Mouse (Mus musculus): Measurements from ENCODE around the gene Zc3hav1. TPM values are rescaled to one million over a fixed set of nuclear protein-coding genes. Genes with fewer than 3 reads are reported as not detected.

The Zc3hav1 gene
- polyA plus RNA-seq, 1 experiment from 2014 or later = 18.1 TPM

DNA sequence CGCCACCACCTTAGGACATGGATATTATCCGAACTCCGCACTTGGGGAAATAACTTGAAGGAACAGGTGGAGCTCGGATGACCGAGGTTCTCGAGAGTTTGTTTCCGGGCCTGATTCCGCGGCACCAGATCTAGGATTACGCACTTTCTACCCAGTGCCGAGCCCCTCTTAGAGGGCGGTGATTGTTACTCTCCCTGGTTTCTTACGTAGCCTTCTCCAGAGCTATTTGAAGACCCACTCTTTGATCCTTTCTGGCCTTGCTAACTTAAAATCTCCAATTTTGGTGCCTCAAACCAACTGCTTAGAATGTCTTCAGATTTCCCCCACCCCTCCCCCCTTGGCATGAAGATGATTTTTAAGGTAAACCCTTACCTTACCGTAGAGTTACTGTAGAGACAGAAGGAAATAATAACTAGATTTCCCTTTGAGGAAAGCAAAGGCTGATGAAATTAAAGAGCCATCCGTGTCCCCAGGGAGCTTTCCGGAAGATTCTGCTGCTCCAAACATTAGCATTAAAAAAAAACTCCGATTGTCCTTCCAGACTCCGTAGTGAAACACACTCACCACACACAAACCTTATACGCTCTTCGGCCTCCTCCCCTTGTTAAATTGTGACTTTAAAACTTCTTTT, 435 bp upstream of the Zc3hav1 start:
- Histone ChIP-seq H3K4me2 (replicated peaks; ENCODE audit: low read depth, low read length) (peak overlapping the region; percentile 77), H3K4me1 (ENCODE audit: insufficient read depth, low read depth, low read length) (peaks cover 7% of the 10 kb centered on the region; the same call in 1 of the 2 replicates), H3K9me3 (ENCODE audit: low read length) (no peaks in the 10 kb centered on the region), H3K36me3 (ENCODE audit: insufficient read depth, low read length) (no peaks in the 10 kb centered on the region), H3K27ac (ENCODE audit: low read length) (peak overlapping the region; percentile 89), H3K27me3 (replicated peaks; ENCODE audit: insufficient read depth, low read length) (no peaks in the 10 kb centered on the region), H3K4me3 (ENCODE audit: low read depth, low read length) (peak overlapping the region; percentile 66), H3K9ac (replicated peaks; ENCODE audit: low read depth) (peak overlapping the region; percentile 76)
- ATAC-seq (no peak; the same call in 1 of the 2 replicates), DNase-seq (ENCODE audit: low spot score) (no peak)
- 4% methylated on average over 20 of the region's 20 CpGs for WGBS
- TF ChIP-seq EP300 (IDR thresholded peaks at IDR 0.05) (no peak), CTCF (IDR thresholded peaks at IDR 0.05) (no peak)

DNA sequence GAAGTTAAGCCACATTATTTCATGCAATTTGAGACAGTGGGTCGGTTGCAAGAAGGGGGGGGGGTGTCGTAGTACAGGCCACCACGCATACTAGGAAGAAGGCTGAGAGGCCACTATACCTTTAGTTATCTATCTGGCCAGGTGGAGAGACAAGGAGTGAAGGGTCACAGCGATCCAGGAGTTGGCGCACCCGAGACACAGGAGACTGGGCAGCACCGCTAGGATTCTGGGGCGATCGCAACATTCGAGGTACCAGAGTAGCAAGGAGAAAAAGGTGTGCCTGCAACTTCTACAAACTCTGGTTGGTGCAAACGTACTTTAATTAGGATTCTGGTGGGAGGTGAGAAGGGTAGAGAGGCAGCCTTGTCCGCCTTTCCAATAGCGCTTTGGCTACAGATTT, 1.2 kb downstream of the Zc3hav1 start:
- ATAC-seq = no peak
- TF ChIP-seq CTCF (IDR thresholded peaks at IDR 0.05) (no peak), EP300 (IDR thresholded peaks at IDR 0.05) (no peak)
- Histone ChIP-seq H3K27ac (ENCODE audit: low read length) (peak overlapping the region; percentile 89; the same call in 1 of the 2 replicates), H3K4me2 (replicated peaks; ENCODE audit: low read depth, low read length) (peak overlapping the region; percentile 77), H3K9ac (replicated peaks; ENCODE audit: low read depth) (peak overlapping the region; percentile 76), H3K27me3 (replicated peaks; ENCODE audit: insufficient read depth, low read length) (no peaks in the 10 kb centered on the region), H3K9me3 (ENCODE audit: low read length) (no peaks in the 10 kb centered on the region), H3K36me3 (ENCODE audit: insufficient read depth, low read length) (no peaks in the 10 kb centered on the region), H3K4me1 (ENCODE audit: insufficient read depth, low read depth, low read length) (peaks cover 7% of the 10 kb centered on the region; the same call in 1 of the 2 replicates), H3K4me3 (ENCODE audit: low read depth, low read length) (peak overlapping the region; percentile 66)
- WGBS = 11% methylated on average over 13 of the region's 13 CpGs
- DNase-seq (ENCODE audit: low spot score) = no peak

DNA sequence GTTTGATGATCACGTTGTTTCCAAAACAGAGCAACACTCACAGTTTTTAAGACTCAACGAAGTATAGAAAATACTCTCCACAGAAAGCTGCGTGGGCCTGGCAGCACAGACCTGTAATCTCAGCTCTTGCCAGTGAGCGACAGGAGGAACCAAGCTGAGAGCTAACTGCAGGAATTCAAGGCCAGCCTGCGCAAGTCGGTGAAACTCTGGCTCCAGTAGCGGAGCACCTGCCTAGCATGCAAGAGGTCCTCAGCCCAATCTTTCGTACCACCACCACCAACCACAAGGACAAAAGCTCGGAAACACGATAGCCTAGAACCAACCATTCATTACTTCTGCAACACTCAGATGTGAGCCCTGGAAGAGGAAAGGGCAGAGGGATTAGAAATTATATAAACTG, 2.0 kb downstream of the Zc3hav1 start:
- Histone ChIP-seq H3K9ac (replicated peaks; ENCODE audit: low read depth) (no peak overlapping the region), H3K4me3 (ENCODE audit: low read depth, low read length) (peak overlapping the region; percentile 66), H3K4me1 (ENCODE audit: insufficient read depth, low read depth, low read length) (peaks cover 7% of the 10 kb centered on the region; the same call in 1 of the 2 replicates), H3K36me3 (ENCODE audit: insufficient read depth, low read length) (no peaks in the 10 kb centered on the region), H3K27ac (ENCODE audit: low read length) (no peak overlapping the region), H3K9me3 (ENCODE audit: low read length) (no peaks in the 10 kb centered on the region), H3K27me3 (replicated peaks; ENCODE audit: insufficient read depth, low read length) (no peaks in the 10 kb centered on the region), H3K4me2 (replicated peaks; ENCODE audit: low read depth, low read length) (peak overlapping the region; percentile 77)
- DNase-seq (ENCODE audit: low spot score) (peak; percentile 33), ATAC-seq (no peak)
- WGBS = 35% methylated on average over 10 of the region's 10 CpGs
- TF ChIP-seq CTCF (IDR thresholded peaks at IDR 0.05) (no peak), EP300 (IDR thresholded peaks at IDR 0.05) (no peak)

DNA sequence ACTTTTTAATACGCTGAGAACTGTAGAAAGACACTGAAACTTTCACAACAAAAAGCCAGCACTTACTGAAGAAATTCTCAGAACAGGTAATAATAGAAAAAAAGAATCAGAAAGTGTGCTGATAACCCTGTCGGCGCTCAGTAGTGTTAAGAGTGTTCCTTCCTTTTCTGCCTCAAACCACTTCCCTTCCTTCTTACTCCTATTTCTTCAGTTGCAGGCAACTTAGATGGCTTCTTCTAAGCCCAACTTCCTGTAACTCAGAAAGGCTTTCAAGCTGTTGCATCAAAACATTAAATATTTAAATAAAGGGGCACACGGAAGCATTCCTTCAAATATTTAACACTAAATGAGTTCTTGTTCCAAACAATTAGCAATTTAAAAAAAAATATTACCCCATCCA, 2.5 kb downstream of the Zc3hav1 start:
- peak overlapping the region; percentile 66; the same call in 1 of the 2 replicates for H3K4me3 ChIP-seq (ENCODE audit: low read depth, low read length)
- H3K27me3 ChIP-seq (replicated peaks; ENCODE audit: insufficient read depth, low read length) = no peaks in the 10 kb centered on the region
- WGBS = 47% methylated on average over 4 of the region's 4 CpGs
- H3K4me2 ChIP-seq (replicated peaks; ENCODE audit: low read depth, low read length) = 0 out of 2 replicates have a peak overlapping the region, but pooled peaks have one; percentile 12
- no peaks in the 10 kb centered on the region for H3K36me3 ChIP-seq (ENCODE audit: insufficient read depth, low read length)
- H3K27ac ChIP-seq (ENCODE audit: low read length) = no peak overlapping the region
- ATAC-seq = no peak
- H3K9me3 ChIP-seq (ENCODE audit: low read length) = no peaks in the 10 kb centered on the region
- H3K4me1 ChIP-seq (ENCODE audit: insufficient read depth, low read depth, low read length) = peaks cover 7% of the 10 kb centered on the region; the same call in 1 of the 2 replicates
- peak; percentile 36 for DNase-seq (ENCODE audit: low spot score)
- TF ChIP-seq CTCF (IDR thresholded peaks at IDR 0.05) (no peak), EP300 (IDR thresholded peaks at IDR 0.05) (no peak)
- H3K9ac ChIP-seq (replicated peaks; ENCODE audit: low read depth) = no peak overlapping the region

DNA sequence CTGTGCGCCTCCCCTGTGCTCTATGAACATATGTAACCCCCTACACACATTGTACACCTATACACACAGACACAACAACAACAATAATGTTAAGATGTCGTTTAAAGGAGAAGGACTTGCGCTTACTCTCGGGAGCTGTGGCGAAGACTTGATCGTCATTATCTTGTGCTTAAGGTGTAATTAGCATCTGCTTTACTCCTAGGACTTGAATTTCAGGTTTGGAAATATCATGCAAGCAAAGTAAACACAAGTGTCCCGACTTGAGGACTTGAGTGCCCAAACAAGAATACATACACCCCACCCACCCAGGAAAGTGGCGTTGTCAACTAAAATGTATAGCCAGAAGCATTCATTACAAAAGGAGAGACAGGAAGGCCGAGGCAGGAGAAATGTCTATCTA, 4.6 kb downstream of the Zc3hav1 start:
- no peak for DNase-seq (ENCODE audit: low spot score)
- H3K4me2 ChIP-seq (replicated peaks; ENCODE audit: low read depth, low read length) = no peak overlapping the region
- H3K36me3 ChIP-seq (ENCODE audit: insufficient read depth, low read length) = no peaks in the 10 kb centered on the region
- 55% methylated on average over 9 of the region's 9 CpGs for WGBS
- H3K9ac ChIP-seq (replicated peaks; ENCODE audit: low read depth) = no peak overlapping the region
- H3K4me1 ChIP-seq (ENCODE audit: insufficient read depth, low read depth, low read length) = no peaks in the 10 kb centered on the region
- ATAC-seq = no peak
- no peaks in the 10 kb centered on the region for H3K27me3 ChIP-seq (replicated peaks; ENCODE audit: insufficient read depth, low read length)
- H3K9me3 ChIP-seq (ENCODE audit: low read length) = no peaks in the 10 kb centered on the region
- H3K4me3 ChIP-seq (ENCODE audit: low read depth, low read length) = no peak overlapping the region
- H3K27ac ChIP-seq (ENCODE audit: low read length) = no peak overlapping the region
- TF ChIP-seq CTCF (IDR thresholded peaks at IDR 0.05) = no peak
- TF ChIP-seq EP300 (IDR thresholded peaks at IDR 0.05) = no peak

DNA sequence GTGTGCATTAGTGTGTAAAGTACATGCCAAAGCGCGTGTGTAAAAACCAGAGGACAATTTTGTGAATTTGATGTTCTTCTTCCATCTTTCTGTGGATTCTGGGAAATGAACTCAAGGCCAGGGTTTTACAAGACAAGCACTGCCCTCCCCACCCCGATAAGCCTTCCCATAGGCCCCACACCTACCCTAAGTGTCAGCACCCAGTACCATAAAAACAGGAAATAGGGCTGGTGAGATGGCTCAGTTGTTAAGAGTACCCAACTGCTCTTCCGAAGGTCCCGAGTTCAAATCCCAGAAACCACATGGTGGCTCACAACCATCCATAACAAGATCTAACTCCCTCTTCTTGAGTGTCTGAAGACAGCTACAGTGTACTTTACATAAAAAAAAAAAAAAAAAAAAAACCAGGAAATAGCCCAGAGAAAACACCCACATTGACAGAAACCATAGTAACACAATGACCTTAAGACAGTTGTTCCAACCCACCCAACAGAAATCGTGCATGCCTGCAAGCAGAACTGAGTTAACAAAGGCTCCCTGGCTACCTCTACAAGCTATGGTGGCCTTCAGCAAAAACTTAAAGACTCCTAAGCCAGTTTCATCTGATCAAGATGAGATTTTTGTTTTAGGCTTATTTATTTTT, 5.5 kb downstream of the Zc3hav1 start:
- TF ChIP-seq EP300 (IDR thresholded peaks at IDR 0.05) = no peak
- TF ChIP-seq CTCF (IDR thresholded peaks at IDR 0.05) = no peak

More for the DNA sequence above, 5.5 kb downstream of the Zc3hav1 start:
- H3K36me3 ChIP-seq (ENCODE audit: insufficient read depth, low read length) = no peaks in the 10 kb centered on the region
- H3K9ac ChIP-seq (replicated peaks; ENCODE audit: low read depth) = no peak overlapping the region
- no peaks in the 10 kb centered on the region for H3K9me3 ChIP-seq (ENCODE audit: low read length)
- ATAC-seq (no peak), DNase-seq (ENCODE audit: low spot score) (no peak)
- 92% methylated on average over 6 of the region's 6 CpGs for WGBS
- no peak overlapping the region for H3K27ac ChIP-seq (ENCODE audit: low read length)
- H3K27me3 ChIP-seq (replicated peaks; ENCODE audit: insufficient read depth, low read length) = no peaks in the 10 kb centered on the region
- no peaks in the 10 kb centered on the region for H3K4me1 ChIP-seq (ENCODE audit: insufficient read depth, low read depth, low read length)
- H3K4me3 ChIP-seq (ENCODE audit: low read depth, low read length) = no peak overlapping the region
- no peak overlapping the region for H3K4me2 ChIP-seq (replicated peaks; ENCODE audit: low read depth, low read length)

Measured in lung, postnatal 0 days (tissue).